Mouse (Mus musculus) neural tube, embryonic 11.5 days (tissue): ENCODE data around the gene Fut8. TPM values are rescaled to one million over a fixed set of nuclear protein-coding genes. Genes with fewer than 3 reads are reported as not detected.

Experiments
- ATAC-seq: fragments of 200-750 bp; cut with Nextera tagmentation; 2 replicates; pipeline ENCODE4 v1.8.0; 2017; ENCODE audit warnings: moderate number of reproducible peaks, mild to moderate bottlenecking, moderate TSS enrichment, moderate library complexity; ENCODE audit not compliant: insufficient read depth, low FRiP score, low TSS enrichment
- DNase-seq: peaks from one replicate; pipeline ENCODE4 v3.0.0-alpha.2; 2015; ENCODE audit warnings: low spot score
- H3K27ac ChIP-seq: fragments of 300-500 bp; sonication (generic); 2 replicates; pipeline ENCODE4 v1.5.1; 2014; ENCODE audit warnings: low read depth, mild to moderate bottlenecking, low read length
- H3K27me3 ChIP-seq: fragments of 300-500 bp; sonication (generic); 2 replicates; pipeline ENCODE4 v1.6.1; 2014; ENCODE audit warnings: mild to moderate bottlenecking, low read length, mixed read lengths; ENCODE audit not compliant: control insufficient read depth, insufficient read depth
- H3K36me3 ChIP-seq: fragments of 300-500 bp; sonication (generic); 2 replicates; pipeline ENCODE4 v1.6.1; 2014; ENCODE audit warnings: mild to moderate bottlenecking, low read length, moderate library complexity, mixed read lengths; ENCODE audit not compliant: control insufficient read depth, insufficient read depth
- H3K4me1 ChIP-seq: fragments of 300-500 bp; sonication (generic); 2 replicates; pipeline ENCODE4 v1.6.1; 2014; ENCODE audit warnings: low read length, mixed read lengths; ENCODE audit not compliant: control insufficient read depth, insufficient read depth
- H3K4me2 ChIP-seq: fragments of 300-500 bp; sonication (generic); 2 replicates; pipeline ENCODE4 v1.6.1; 2014; ENCODE audit warnings: low read depth, mild to moderate bottlenecking, moderate library complexity
- H3K4me3 ChIP-seq: fragments of 300-500 bp; sonication (generic); 2 replicates; pipeline ENCODE4 v1.5.1; 2014; ENCODE audit warnings: low read depth, low read length
- H3K9ac ChIP-seq: fragments of 300-500 bp; sonication (generic); 2 replicates; pipeline ENCODE4 v1.6.1; 2014; ENCODE audit warnings: mild to moderate bottlenecking, low read length
- H3K9me3 ChIP-seq: fragments of 300-500 bp; sonication (generic); 2 replicates; pipeline ENCODE4 v1.6.1; 2016; ENCODE audit warnings: low read length; ENCODE audit not compliant: control insufficient read depth
- WGBS: fragments of 180-500 bp; shearing (Covaris S2); extraction: QIAGEN DNeasy Blood & Tissue Kit; methylation state at CpG from one replicate; pipeline ENCODE4 v1.1.7; 2014; 5-methylcytosine and 5-hydroxymethylcytosine counted together
- polyA plus RNA-seq: library from polyadenylated mRNA; unstranded; fragments of >200 nt; fragmentation: Nextera tagmentation; extraction: Ambion mirVana; gene quantifications from 2 replicates; pipeline ENCODE4 v1.2.1, GENCODE M21; 2014

Gene Fut8
- polyA plus RNA-seq, 1 experiment from 2014 or later = 36.7 TPM

GRCm38 (mm10) chr12:77306759-77307314 is 68.9 kb downstream of the Fut8 start:
- no peaks in the 10 kb centered on the region for H3K27me3 ChIP-seq
- ATAC-seq (no peak), DNase-seq (no peak)
- H3K4me1 ChIP-seq = no peaks in the 10 kb centered on the region
- H3K9me3 ChIP-seq = no peaks in the 10 kb centered on the region
- no peak overlapping the region for H3K4me3 ChIP-seq
- H3K36me3 ChIP-seq = no peaks in the 10 kb centered on the region
- H3K9ac ChIP-seq = no peak overlapping the region
- no peak overlapping the region for H3K4me2 ChIP-seq
- H3K27ac ChIP-seq = no peak overlapping the region
- WGBS = 79% methylated on average over 3 of the region's 3 CpGs

GRCm38 (mm10) chr12:77309507-77309906 is 71.6 kb downstream of the Fut8 start:
- ATAC-seq (no peak), DNase-seq (no peak)
- Histone ChIP-seq H3K4me3 (no peak overlapping the region), H3K9ac (no peak overlapping the region), H3K27me3 (no peaks in the 10 kb centered on the region), H3K4me1 (no peaks in the 10 kb centered on the region), H3K36me3 (no peaks in the 10 kb centered on the region), H3K4me2 (no peak overlapping the region), H3K27ac (no peak overlapping the region), H3K9me3 (no peaks in the 10 kb centered on the region)

GRCm38 (mm10) chr12:77313502-77313901 is 75.6 kb downstream of the Fut8 start:
- Histone ChIP-seq H3K27ac (no peak overlapping the region), H3K9me3 (no peaks in the 10 kb centered on the region), H3K4me1 (no peaks in the 10 kb centered on the region), H3K36me3 (no peaks in the 10 kb centered on the region), H3K27me3 (no peaks in the 10 kb centered on the region), H3K4me3 (no peak overlapping the region), H3K9ac (no peak overlapping the region), H3K4me2 (no peak overlapping the region)
- DNase-seq (no peak), ATAC-seq (no peak)

- Histone ChIP-seq H3K9ac (no peak overlapping the region), H3K9me3 (no peaks in the 10 kb centered on the region), H3K27me3 (no peaks in the 10 kb centered on the region), H3K36me3 (no peaks in the 10 kb centered on the region), H3K4me2 (no peak overlapping the region), H3K4me3 (no peak overlapping the region), H3K4me1 (no peaks in the 10 kb centered on the region), H3K27ac (no peak overlapping the region)
- ATAC-seq = no peak
- WGBS = 64% methylated on average over 3 of the region's 3 CpGs
- DNase-seq = no peak
Measured at GRCm38 (mm10) chr12:77324142-77324541, 86.2 kb downstream of the Fut8 start.

- Histone ChIP-seq H3K9ac (no peak overlapping the region), H3K27me3 (no peaks in the 10 kb centered on the region), H3K36me3 (no peaks in the 10 kb centered on the region; the same call in 1 of the 2 replicates), H3K27ac (no peak overlapping the region), H3K4me2 (no peak overlapping the region), H3K9me3 (no peaks in the 10 kb centered on the region), H3K4me1 (no peaks in the 10 kb centered on the region), H3K4me3 (no peak overlapping the region)
- ATAC-seq (no peak), DNase-seq (no peak)
- WGBS = 88% methylated on average over 1 of the region's 1 CpGs
Measured at GRCm38 (mm10) chr12:77346521-77346920, 108.6 kb downstream of the Fut8 start.

- ATAC-seq (no peak), DNase-seq (no peak)
- Histone ChIP-seq H3K27ac (no peak overlapping the region), H3K9ac (no peak overlapping the region), H3K4me1 (no peaks in the 10 kb centered on the region), H3K9me3 (no peaks in the 10 kb centered on the region), H3K27me3 (no peaks in the 10 kb centered on the region), H3K4me2 (no peak overlapping the region), H3K36me3 (no peaks in the 10 kb centered on the region), H3K4me3 (no peak overlapping the region)
Measured at GRCm38 (mm10) chr12:77349543-77349942, 111.6 kb downstream of the Fut8 start.

GRCm38 (mm10) chr12:77415720-77416119 is 177.8 kb downstream of the Fut8 start:
- ATAC-seq (no peak), DNase-seq (no peak)
- no peak overlapping the region for H3K27ac ChIP-seq
- no peak overlapping the region for H3K4me3 ChIP-seq
- H3K4me1 ChIP-seq = no peaks in the 10 kb centered on the region
- no peak overlapping the region for H3K9ac ChIP-seq
- H3K27me3 ChIP-seq = no peaks in the 10 kb centered on the region
- H3K4me2 ChIP-seq = no peak overlapping the region
- no peaks in the 10 kb centered on the region for H3K9me3 ChIP-seq
- 94% methylated on average over 1 of the region's 1 CpGs for WGBS
- H3K36me3 ChIP-seq = no peaks in the 10 kb centered on the region

GRCm38 (mm10) chr12:77421667-77422393 is 183.9 kb downstream of the Fut8 start:
- H3K36me3 ChIP-seq = no peaks in the 10 kb centered on the region
- no peak overlapping the region for H3K4me3 ChIP-seq
- no peak overlapping the region for H3K9ac ChIP-seq
- WGBS = 89% methylated on average over 6 of the region's 6 CpGs
- no peaks in the 10 kb centered on the region for H3K4me1 ChIP-seq
- H3K27me3 ChIP-seq = no peaks in the 10 kb centered on the region
- ATAC-seq (no peak), DNase-seq (no peak)
- H3K9me3 ChIP-seq = no peaks in the 10 kb centered on the region
- no peak overlapping the region for H3K4me2 ChIP-seq
- no peak overlapping the region for H3K27ac ChIP-seq

GRCm38 (mm10) chr12:77426093-77426492 is 188.2 kb downstream of the Fut8 start:
- no peak for ATAC-seq
- Histone ChIP-seq H3K9me3 (no peaks in the 10 kb centered on the region), H3K4me3 (no peak overlapping the region), H3K4me2 (no peak overlapping the region), H3K4me1 (no peaks in the 10 kb centered on the region), H3K27me3 (no peaks in the 10 kb centered on the region), H3K9ac (no peak overlapping the region), H3K36me3 (no peaks in the 10 kb centered on the region), H3K27ac (no peak overlapping the region)
- no peak for DNase-seq
- 86% methylated on average over 3 of the region's 3 CpGs for WGBS
